Mouse (Mus musculus): ENCODE data around the gene Map3k12.

The Map3k12 gene

GRCm38 (mm10) chr15:102516728-102517404, at the start of gene Map3k12:
TSS of gene Map3k12 (minus strand) at chr15:102517064.
- DNase-seq (ENCODE audit: low spot score in 2 of 2): peak; percentile 61 to 70

GRCm38 (mm10) chr15:102563681-102564080, 46.8 kb upstream of the Map3k12 start:
- no peak for DNase-seq (ENCODE audit: low spot score in 2 of 2)

- DNase-seq (ENCODE audit: low spot score in 2 of 2): no peak
Observed at GRCm38 (mm10) chr15:102563061-102563460, 46.2 kb upstream of the Map3k12 start.

- no peak for DNase-seq (ENCODE audit: low spot score in 2 of 2)
Observed at GRCm38 (mm10) chr15:102562491-102562890, 45.6 kb upstream of the Map3k12 start.

- no peak for DNase-seq (ENCODE audit: low spot score in 2 of 2)
Observed at GRCm38 (mm10) chr15:102557580-102557979, 40.7 kb upstream of the Map3k12 start.

- no peak for DNase-seq (ENCODE audit: low spot score in 2 of 2)
Observed at GRCm38 (mm10) chr15:102555581-102555980, 38.7 kb upstream of the Map3k12 start.

GRCm38 (mm10) chr15:102552599-102552998, 35.7 kb upstream of the Map3k12 start:
- no peak for DNase-seq (ENCODE audit: low spot score in 2 of 2)

- no peak for DNase-seq (ENCODE audit: low spot score in 2 of 2)
Observed at GRCm38 (mm10) chr15:102547478-102547877, 30.6 kb upstream of the Map3k12 start.

- no peak for DNase-seq (ENCODE audit: low spot score in 2 of 2)
Observed at GRCm38 (mm10) chr15:102546677-102547427, 30.0 kb upstream of the Map3k12 start.

- DNase-seq (ENCODE audit: low spot score in 2 of 2): no peak
Observed at GRCm38 (mm10) chr15:102546246-102546645, 29.4 kb upstream of the Map3k12 start.

- no peak for DNase-seq (ENCODE audit: low spot score in 2 of 2)
Observed at GRCm38 (mm10) chr15:102544801-102545200, 27.9 kb upstream of the Map3k12 start.

GRCm38 (mm10) chr15:102533926-102534325, 17.1 kb upstream of the Map3k12 start:
- DNase-seq (ENCODE audit: low spot score in 2 of 2): no peak

GRCm38 (mm10) chr15:102532106-102532900, 15.4 kb upstream of the Map3k12 start:
- no peak for DNase-seq (ENCODE audit: low spot score in 2 of 2)

- DNase-seq (ENCODE audit: low spot score in 2 of 2): no peak
Observed at GRCm38 (mm10) chr15:102531586-102531985, 14.7 kb upstream of the Map3k12 start.

GRCm38 (mm10) chr15:102530566-102530965, 13.7 kb upstream of the Map3k12 start:
- DNase-seq (ENCODE audit: low spot score in 2 of 2): no peak

- DNase-seq (ENCODE audit: low spot score in 2 of 2): no peak
Observed at GRCm38 (mm10) chr15:102528396-102528795, 11.5 kb upstream of the Map3k12 start.

GRCm38 (mm10) chr15:102527936-102528335, 11.1 kb upstream of the Map3k12 start:
- DNase-seq (ENCODE audit: low spot score in 2 of 2): no peak

GRCm38 (mm10) chr15:102526111-102527002, 9.5 kb upstream of the Map3k12 start:
- DNase-seq (ENCODE audit: low spot score in 2 of 2): no peak

GRCm38 (mm10) chr15:102524892-102525485, 8.1 kb upstream of the Map3k12 start, which contains the start of gene Npff:
TSS of gene Npff (minus strand) at chr15:102524942.
- DNase-seq (ENCODE audit: low spot score in 2 of 2): peak; percentile 57 to 77

GRCm38 (mm10) chr15:102521480-102521879, 4.6 kb upstream of the Map3k12 start:
- DNase-seq (ENCODE audit: low spot score in 2 of 2): no peak

GRCm38 (mm10) chr15:102520416-102520815, 3.6 kb upstream of the Map3k12 start:
- no peak for DNase-seq (ENCODE audit: low spot score in 2 of 2)
